8 mouse cellular contexts compared by ENCODE assay signal in the genomic region with DNA sequence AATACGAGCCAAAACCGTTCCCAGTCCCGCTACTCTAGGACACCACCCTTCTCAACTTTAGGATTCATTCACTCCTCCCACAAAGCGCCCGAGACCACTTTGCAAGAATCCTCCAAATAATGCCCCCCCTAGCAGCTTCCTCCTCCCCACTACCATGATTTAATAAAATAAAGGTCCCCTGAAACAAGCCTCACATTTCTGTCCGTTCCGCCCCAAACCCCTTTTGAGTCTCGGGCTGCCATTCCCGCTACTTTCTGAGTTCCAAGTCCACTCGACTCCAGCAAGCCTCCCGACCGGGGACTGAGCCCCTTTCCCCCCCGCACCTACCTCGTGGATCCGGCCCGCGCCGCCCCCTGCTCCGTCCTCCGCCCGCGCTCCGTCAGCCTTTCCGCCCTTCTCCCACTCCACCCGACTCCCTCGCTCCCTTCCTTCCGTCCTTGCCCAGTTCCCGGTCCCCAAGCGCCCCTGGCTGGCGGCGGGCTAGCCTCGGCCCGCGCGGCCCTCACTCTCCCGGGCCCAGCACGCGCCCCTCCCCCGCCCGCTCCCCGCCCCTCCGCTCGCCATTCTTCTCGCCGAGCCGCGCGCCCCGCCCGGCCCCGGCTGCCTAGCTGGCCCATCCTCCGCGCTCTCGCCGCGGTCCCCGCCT. TPM values are rescaled to one million over a fixed set of nuclear protein-coding genes. Genes with fewer than 3 reads are reported as not detected.
DNase-seq lines count a peak whose midpoint lies in the region; ATAC-seq and TF ChIP-seq lines count a peak whose summit lies in the region.

No protein-coding gene starts in this region.

- DNase-seq in gastrocnemius, adult 2 months = no peak
- no peak for DNase-seq in gastrocnemius, postnatal 10 days
- peak; percentile 34 for DNase-seq in c-Kit-negative CD71-positive TER-119-positive erythroid progenitor cells, embryonic 14.5 days (ENCODE audit: low read depth, low spot score)
- DNase-seq in liver, embryonic 13.5 days = no peak
- peak; percentile 84 for DNase-seq in neural tube, embryonic 10.5 days (ENCODE audit: extremely low spot score, low spot score)
- no peak for DNase-seq in layer of hippocampus, adult 8-10 months (ENCODE audit: low spot score in 2 of 2)

- H3ac ChIP-seq in C2C12 (ENCODE audit: control insufficient read depth, insufficient read length, low read depth) = peak overlapping the region; percentile 97

- H3K27me3 ChIP-seq in C2C12 (ENCODE audit: control insufficient read depth, insufficient read depth, insufficient read length) = no peaks in the 10 kb centered on the region
- H3K27me3 ChIP-seq in heart, embryonic 16.5 days (ENCODE audit: control insufficient read depth, insufficient read depth, low read length) = no peaks in the 10 kb centered on the region
- no peaks in the 10 kb centered on the region for H3K27me3 ChIP-seq in liver, embryonic 13.5 days

- peaks cover 35% of the 10 kb centered on the region for H3K4me1 ChIP-seq in heart, embryonic 16.5 days (ENCODE audit: control insufficient read depth, insufficient read depth, low read length)
- H3K4me1 ChIP-seq in liver, embryonic 13.5 days (replicated peaks) = peaks cover 62% of the 10 kb centered on the region

- H3K36me3 ChIP-seq in C2C12 (ENCODE audit: control insufficient read depth, insufficient read depth) = peaks cover 38% of the 10 kb centered on the region
- peaks cover 15% of the 10 kb centered on the region for H3K36me3 ChIP-seq in heart, embryonic 16.5 days (ENCODE audit: control insufficient read depth, insufficient read depth)
- H3K36me3 ChIP-seq in liver, embryonic 13.5 days = peaks cover 34% of the 10 kb centered on the region

- H3K79me3 ChIP-seq in C2C12 (ENCODE audit: low read depth) = peaks cover 88% of the 10 kb centered on the region

- peak overlapping the region; percentile 92 for H3K27ac ChIP-seq in gastrocnemius, adult 2 months
- peak overlapping the region; percentile 97 for H3K27ac ChIP-seq in heart, embryonic 16.5 days (ENCODE audit: low read length)
- H3K27ac ChIP-seq in liver, embryonic 13.5 days = peak overlapping the region; percentile 89

- H3K4me2 ChIP-seq in heart, embryonic 16.5 days (ENCODE audit: low read depth, low read length) = peak overlapping the region; percentile 84
- peak overlapping the region; percentile 90 for H3K4me2 ChIP-seq in liver, embryonic 13.5 days

- WGBS in heart, embryonic 16.5 days = 1% methylated on average over 50 of the region's 57 CpGs
- WGBS in liver, embryonic 13.5 days (ENCODE audit: insufficient replicate concordance) = under 1% methylated on average over 57 of the region's 57 CpGs

- H3K79me2 ChIP-seq in C2C12 (ENCODE audit: control insufficient read depth, insufficient read depth) = peaks cover 94% of the 10 kb centered on the region

- no peaks in the 10 kb centered on the region for H3K9me3 ChIP-seq in heart, embryonic 16.5 days (replicated peaks; ENCODE audit: control insufficient read depth, low read length)
- no peaks in the 10 kb centered on the region for H3K9me3 ChIP-seq in liver, embryonic 13.5 days (replicated peaks)

- intact Hi-C loops in gastrocnemius, adult 2 months (cut with DNase I) = no loop called here

- no peak for TF ChIP-seq CTCF in gastrocnemius, adult 2 months (IDR thresholded peaks at IDR 0.05)
- no peak for TF ChIP-seq CTCF in C2C12 (IDR thresholded peaks at IDR 0.05; ENCODE audit: control insufficient read depth, insufficient read depth, insufficient read length)

- peak overlapping the region; percentile 92 for H3K9ac ChIP-seq in heart, embryonic 16.5 days (ENCODE audit: low read length)
- peak overlapping the region; percentile 96 for H3K9ac ChIP-seq in liver, embryonic 13.5 days

- peak overlapping the region; percentile 97 for H3K4me3 ChIP-seq in gastrocnemius, adult 2 months
- peak overlapping the region; percentile 85 for H3K4me3 ChIP-seq in C2C12 (ENCODE audit: insufficient read depth, poor library complexity, severe bottlenecking)
- H3K4me3 ChIP-seq in heart, embryonic 16.5 days (ENCODE audit: low read length) = peak overlapping the region; percentile 91
- peak overlapping the region; percentile 94 for H3K4me3 ChIP-seq in liver, embryonic 13.5 days (replicated peaks)

- ATAC-seq in heart, embryonic 16.5 days (replicated peaks; ENCODE audit: extremely low read depth, insufficient read depth, low FRiP score) = peak; percentile 69
- peak; percentile 82 for ATAC-seq in liver, embryonic 13.5 days (ENCODE audit: low read depth)

TF ChIP-seq in C2C12, 6 proteins besides CTCF, POLR2A, EP300 and RAD21:
- TF ChIP-seq MYOD1 (IDR thresholded peaks at IDR 0.05; ENCODE audit: control insufficient read depth, insufficient read length, low read depth) (no peak), FOSL1 (IDR thresholded peaks at IDR 0.05; ENCODE audit: insufficient read depth, low read length, poor library complexity, severe bottlenecking) (no peak), MYOG (IDR thresholded peaks at IDR 0.05; ENCODE audit: control insufficient read depth, extremely low read depth, insufficient read length) (no peak), USF1 (IDR thresholded peaks at IDR 0.05; ENCODE audit: low read depth) (no peak), CEBPB (IDR thresholded peaks at IDR 0.05; ENCODE audit: low read depth) (no peak), MAX (IDR thresholded peaks at IDR 0.05) (no peak)
TF ChIP-seq in C2C12: peak in this region for 0.

RNA-seq across cellular contexts. Expression of a gene that starts 0.5 kb away (rescaled TPM):
- 10 to 100 TPM; 20.1 to 24.0 TPM for total RNA-seq in gastrocnemius, adult 2 months (2021)
- total RNA-seq in gastrocnemius, postnatal 10 days (2021) = 10 to 100 TPM; 18.1 to 21.7 TPM
- 67.3 TPM for polyA plus RNA-seq in C2C12 (2012; fragmentation: generic; extraction: Trizol)
- polyA plus RNA-seq in heart, embryonic 16.5 days (2015; fragmentation: Nextera tagmentation; extraction: Ambion mirVana) = 42.5 and 48.1 TPM in 2 replicates
- polyA plus RNA-seq in liver, embryonic 13.5 days (2015; fragmentation: Nextera tagmentation; extraction: Ambion mirVana) = 57.4 and 62.3 TPM in 2 replicates
- total RNA-seq in layer of hippocampus, adult 8-10 months (2022) = 10 to 100 TPM; 41.0 to 44.7 (median 43.9) TPM

RNA-seq across cellular contexts. Expression of a gene that starts 22.9 kb away (rescaled TPM):
- under 1 TPM; 0.56 to 0.59 TPM for total RNA-seq in gastrocnemius, adult 2 months (2021)
- total RNA-seq in gastrocnemius, postnatal 10 days (2021) = 1 to 10 TPM; 2.1 to 3.4 TPM
- 0.16 TPM for polyA plus RNA-seq in C2C12 (2012; fragmentation: generic; extraction: Trizol)
- 0.22 and 0.26 TPM in 2 replicates for polyA plus RNA-seq in heart, embryonic 16.5 days (2015; fragmentation: Nextera tagmentation; extraction: Ambion mirVana)
- 0.02 TPM in 1 of 2 replicates, not detected in the other for polyA plus RNA-seq in liver, embryonic 13.5 days (2015; fragmentation: Nextera tagmentation; extraction: Ambion mirVana)
- total RNA-seq in layer of hippocampus, adult 8-10 months (2022) = 1 to 10 TPM; 1.6 to 2.6 (median 1.9) TPM

RNA-seq across cellular contexts. Expression of a gene that starts 42.6 kb away (rescaled TPM):
- 1 to 10 TPM; 3.5 to 5.1 TPM for total RNA-seq in gastrocnemius, adult 2 months (2021)
- 10 to 100 TPM; 18.5 to 22.0 TPM for total RNA-seq in gastrocnemius, postnatal 10 days (2021)
- 8.6 TPM for polyA plus RNA-seq in C2C12 (2012; fragmentation: generic; extraction: Trizol)
- 11.7 and 12.4 TPM in 2 replicates for polyA plus RNA-seq in heart, embryonic 16.5 days (2015; fragmentation: Nextera tagmentation; extraction: Ambion mirVana)
- 1.4 and 1.6 TPM in 2 replicates for polyA plus RNA-seq in liver, embryonic 13.5 days (2015; fragmentation: Nextera tagmentation; extraction: Ambion mirVana)
- total RNA-seq in layer of hippocampus, adult 8-10 months (2022) = 10 to 100 TPM; 19.2 to 32.0 (median 24.1) TPM

Comparison
In these comparisons a context has a peak if more than half of its experiments do, and no peak if none do; other contexts are left out.
1. DNase-seq: peak in c-Kit-negative CD71-positive TER-119-positive erythroid progenitor cells, embryonic 14.5 days (single experiment) and neural tube, embryonic 10.5 days (single experiment); none in gastrocnemius, adult 2 months (single experiment), gastrocnemius, postnatal 10 days (single experiment), liver, embryonic 13.5 days (single experiment) and layer of hippocampus, adult 8-10 months (0 of 2).
2. Peak in every context shown above with its lines, with median percentiles within 50 percentile points of each other: H3K27ac ChIP-seq and H3K4me3 ChIP-seq.